Mouse (Mus musculus): ENCODE measurements around the gene Nectin4. TPM values are rescaled to one million over a fixed set of nuclear protein-coding genes. Genes with fewer than 3 reads are reported as not detected.

The Nectin4 gene
- total and polyA plus RNA-seq, 2 experiments from 2014 or later = 4.7 to 4.8 TPM

- Histone ChIP-seq H3K9me3 (ENCODE audit: low read length) (no peaks in the 10 kb centered on the region), H3K27me3 (ENCODE audit: insufficient read depth, low read length) (no peaks in the 10 kb centered on the region), H3K9ac (replicated peaks; ENCODE audit: low read length, poor library complexity, severe bottlenecking) (peak overlapping the region; percentile 94), H3K4me1 (ENCODE audit: insufficient read depth, low read length) (peaks cover 9% of the 10 kb centered on the region), H3K4me3 (ENCODE audit: low read depth, low read length) (peak overlapping the region; percentile 82), H3K4me2 (ENCODE audit: low read depth, low read length, poor library complexity, severe bottlenecking) (peak overlapping the region; percentile 80), H3K27ac (ENCODE audit: low read depth, low read length) (peak overlapping the region; percentile 92), H3K36me3 (ENCODE audit: insufficient read depth, low read length) (peaks cover 6% of the 10 kb centered on the region; the same call in 1 of the 2 replicates)
- DNase-seq (ENCODE audit: low spot score) (peak; percentile 29), ATAC-seq (ENCODE audit: low FRiP score) (no peak)
- TF ChIP-seq CTCF (IDR thresholded peaks at IDR 0.05) = no peak
- WGBS = 28% methylated on average over 9 of the region's 9 CpGs
Observed at GRCm38 (mm10) chr1:171328244-171328643, 41.7 kb upstream of the Nectin4 start.

- WGBS = under 1% methylated on average over 44 of the region's 48 CpGs
Observed at GRCm38 (mm10) chr1:171328839-171329432, 41.0 kb upstream of the Nectin4 start, which contains the start of gene Dedd. Gene Dedd (plus strand): TSS chr1:171329145.

DNA sequence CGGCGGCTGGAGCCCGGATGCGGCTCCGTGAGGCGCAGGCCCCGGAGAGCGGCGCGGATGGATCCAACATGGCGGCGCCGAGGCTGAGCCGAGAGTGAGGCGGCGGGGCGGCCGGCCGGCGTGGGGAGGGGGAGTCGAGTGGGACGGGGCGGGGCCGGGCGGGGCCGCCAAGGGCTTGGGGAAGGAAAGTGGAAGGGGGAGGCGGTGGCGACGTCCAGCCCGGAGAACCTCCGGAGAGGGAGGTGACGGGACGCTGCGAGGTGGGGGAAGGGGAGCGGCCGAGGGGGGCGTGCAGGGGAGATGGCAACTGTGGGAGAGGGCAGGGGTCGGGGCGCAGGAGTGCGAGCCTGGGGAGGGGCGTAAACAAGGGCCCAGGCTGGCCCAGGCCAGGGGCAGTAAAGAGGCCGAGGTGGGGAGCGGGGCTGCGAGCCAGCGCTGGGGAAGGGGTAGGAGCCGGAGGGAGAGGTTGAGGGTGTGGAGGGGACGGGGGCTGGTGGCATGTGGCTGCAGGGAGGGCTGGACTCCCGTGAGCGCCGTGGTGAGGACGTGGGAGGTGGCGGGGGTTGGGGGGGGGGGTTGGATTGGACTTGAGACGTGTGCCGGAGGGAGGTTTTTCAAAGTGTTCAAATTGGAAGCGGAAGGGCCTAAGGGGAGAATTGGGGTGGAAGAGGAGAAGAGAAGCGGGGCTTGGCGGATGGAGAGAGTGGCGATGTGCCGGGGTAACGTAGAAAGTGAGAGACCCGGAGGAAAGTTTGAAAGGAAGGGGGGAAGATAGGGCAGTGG is 40.3 kb upstream of the Nectin4 start:
- H3K9ac ChIP-seq (replicated peaks; ENCODE audit: low read length, poor library complexity, severe bottlenecking) = peak overlapping the region; percentile 94
- no peak for TF ChIP-seq CTCF (IDR thresholded peaks at IDR 0.05)
- peak overlapping the region; percentile 82 for H3K4me3 ChIP-seq (ENCODE audit: low read depth, low read length)
- 1% methylated on average over 46 of the region's 61 CpGs for WGBS
- no peaks in the 10 kb centered on the region for H3K9me3 ChIP-seq (ENCODE audit: low read length)
- H3K27me3 ChIP-seq (ENCODE audit: insufficient read depth, low read length) = no peaks in the 10 kb centered on the region
- peak overlapping the region; percentile 80 for H3K4me2 ChIP-seq (ENCODE audit: low read depth, low read length, poor library complexity, severe bottlenecking)
- DNase-seq (ENCODE audit: low spot score) (no peak), ATAC-seq (ENCODE audit: low FRiP score) (peak; percentile 88)
- H3K4me1 ChIP-seq (ENCODE audit: insufficient read depth, low read length) = peaks cover 9% of the 10 kb centered on the region
- H3K36me3 ChIP-seq (ENCODE audit: insufficient read depth, low read length) = peaks cover 11% of the 10 kb centered on the region; the same call in 1 of the 2 replicates
- peak overlapping the region; percentile 92 for H3K27ac ChIP-seq (ENCODE audit: low read depth, low read length)

More at GRCm38 (mm10) chr1:171328839-171329432, 41.0 kb upstream of the Nectin4 start, which contains the start of gene Dedd:
- ATAC-seq (ENCODE audit: low FRiP score) (peak; percentile 95), DNase-seq (ENCODE audit: low spot score) (peak; percentile 98)
- H3K4me1 ChIP-seq (ENCODE audit: insufficient read depth, low read length) = peaks cover 9% of the 10 kb centered on the region
- H3K9me3 ChIP-seq (ENCODE audit: low read length) = no peaks in the 10 kb centered on the region
- H3K9ac ChIP-seq (replicated peaks; ENCODE audit: low read length, poor library complexity, severe bottlenecking) = peak within 1 kb of the TSS; percentile 94
- peak; percentile 32; the same call in 1 of the 2 replicates for TF ChIP-seq CTCF (IDR thresholded peaks at IDR 0.05)
- H3K27me3 ChIP-seq (ENCODE audit: insufficient read depth, low read length) = no peaks in the 10 kb centered on the region
- peak within 1 kb of the TSS; percentile 92 for H3K27ac ChIP-seq (ENCODE audit: low read depth, low read length)
- H3K36me3 ChIP-seq (ENCODE audit: insufficient read depth, low read length) = peaks cover 9% of the 10 kb centered on the region; the same call in 1 of the 2 replicates
- peak within 1 kb of the TSS; percentile 82 for H3K4me3 ChIP-seq (ENCODE audit: low read depth, low read length)
- peak within 1 kb of the TSS; percentile 80 for H3K4me2 ChIP-seq (ENCODE audit: low read depth, low read length, poor library complexity, severe bottlenecking)

DNA sequence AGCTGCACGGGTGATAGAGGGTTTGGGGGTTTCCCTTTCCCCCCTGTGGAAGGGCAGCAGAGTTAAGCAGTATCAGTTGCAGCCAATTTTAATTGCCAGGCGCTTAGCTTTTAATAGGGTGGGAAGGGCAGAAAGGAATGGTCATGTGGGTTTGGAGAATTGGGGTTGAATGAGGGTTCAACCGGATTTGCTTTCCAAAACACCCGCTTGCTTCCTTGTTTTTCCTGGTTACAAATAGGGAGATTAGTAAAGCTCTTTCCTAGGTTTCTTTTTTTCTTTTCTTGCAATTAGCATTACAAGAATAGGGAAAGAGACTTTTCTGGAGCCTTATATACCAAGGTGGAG is 39.7 kb upstream of the Nectin4 start:
- H3K4me2 ChIP-seq (ENCODE audit: low read depth, low read length, poor library complexity, severe bottlenecking) = peak overlapping the region; percentile 80
- peak overlapping the region; percentile 82 for H3K4me3 ChIP-seq (ENCODE audit: low read depth, low read length)
- H3K27ac ChIP-seq (ENCODE audit: low read depth, low read length) = peak overlapping the region; percentile 92
- ATAC-seq (ENCODE audit: low FRiP score) (no peak), DNase-seq (ENCODE audit: low spot score) (peak; percentile 14)
- peak overlapping the region; percentile 94 for H3K9ac ChIP-seq (replicated peaks; ENCODE audit: low read length, poor library complexity, severe bottlenecking)
- peaks cover 11% of the 10 kb centered on the region; the same call in 1 of the 2 replicates for H3K36me3 ChIP-seq (ENCODE audit: insufficient read depth, low read length)
- no peaks in the 10 kb centered on the region for H3K9me3 ChIP-seq (ENCODE audit: low read length)
- no peaks in the 10 kb centered on the region for H3K27me3 ChIP-seq (ENCODE audit: insufficient read depth, low read length)
- WGBS = 3% methylated on average over 4 of the region's 4 CpGs
- H3K4me1 ChIP-seq (ENCODE audit: insufficient read depth, low read length) = peaks cover 9% of the 10 kb centered on the region
- TF ChIP-seq CTCF (IDR thresholded peaks at IDR 0.05) = no peak

DNA sequence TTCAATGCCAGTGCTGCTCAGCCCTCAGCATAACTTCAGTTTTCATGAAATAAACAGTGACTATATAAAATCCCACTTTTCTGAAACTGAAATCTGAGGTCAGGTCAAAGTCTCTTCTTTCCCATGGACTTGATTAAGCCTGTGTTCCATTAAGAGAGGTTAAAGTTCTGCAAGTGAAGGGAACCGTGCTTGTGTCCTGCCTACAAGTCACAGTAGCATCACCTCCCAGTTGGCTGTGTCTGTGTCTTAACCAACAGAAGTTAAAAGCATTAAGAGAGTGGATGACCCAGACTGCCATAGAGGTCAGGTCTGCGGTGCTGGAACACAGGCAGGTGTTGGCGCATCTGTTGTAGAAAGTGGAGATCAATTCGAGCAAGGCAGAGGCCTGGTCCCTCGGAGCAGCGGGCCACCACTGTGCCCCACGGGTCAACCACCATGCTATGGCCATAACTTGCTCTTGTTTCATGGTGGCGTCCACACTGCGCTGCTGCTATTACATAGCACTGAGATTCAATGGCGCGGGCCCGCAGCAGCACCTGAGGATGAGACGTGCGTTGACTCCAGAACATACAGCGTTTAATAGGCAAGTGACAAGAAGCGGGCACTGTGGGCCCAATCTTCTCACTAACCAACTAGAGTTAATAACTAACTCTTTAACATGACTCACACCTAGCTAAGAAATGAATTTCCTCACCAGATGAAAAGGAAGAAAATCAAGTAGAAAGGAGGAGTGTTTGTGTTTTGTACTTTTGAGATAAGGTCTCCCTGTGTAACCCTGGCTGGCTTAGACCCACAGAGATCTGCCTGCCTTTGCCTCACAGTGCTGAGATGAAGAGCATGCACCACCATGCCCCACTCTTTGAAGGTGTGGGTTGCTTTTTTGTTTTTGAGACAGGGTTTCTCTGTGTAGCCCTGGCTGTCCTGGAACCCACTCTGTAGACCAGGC is 27.4 kb upstream of the Nectin4 start:
- DNase-seq (ENCODE audit: low spot score) (no peak), ATAC-seq (ENCODE audit: low FRiP score) (no peak)
- no peak for TF ChIP-seq CTCF (IDR thresholded peaks at IDR 0.05)
- Histone ChIP-seq H3K4me2 (ENCODE audit: low read depth, low read length, poor library complexity, severe bottlenecking) (no peak overlapping the region), H3K27me3 (ENCODE audit: insufficient read depth, low read length) (no peaks in the 10 kb centered on the region), H3K4me3 (ENCODE audit: low read depth, low read length) (no peak overlapping the region), H3K9me3 (ENCODE audit: low read length) (peaks cover 7% of the 10 kb centered on the region; the same call in 1 of the 2 replicates), H3K27ac (ENCODE audit: low read depth, low read length) (no peak overlapping the region), H3K9ac (replicated peaks; ENCODE audit: low read length, poor library complexity, severe bottlenecking) (no peak overlapping the region), H3K36me3 (ENCODE audit: insufficient read depth, low read length) (peaks cover 50% of the 10 kb centered on the region), H3K4me1 (ENCODE audit: insufficient read depth, low read length) (no peaks in the 10 kb centered on the region)
- WGBS = 95% methylated on average over 16 of the region's 16 CpGs
